Mouse (Mus musculus): ENCODE results near the gene Lamb3.
"Not testable (repeated sequence)": the region's sequence is repeated elsewhere in the genome, so short reads cannot be mapped to it uniquely, and the experiment has no call there.

The Lamb3 gene

GRCm38 (mm10) chr1:193274407-193275071 lies 67.0 kb downstream of the Lamb3 start:
- no peak for DNase-seq (ENCODE audit: low read depth, low spot score)

- no peak for DNase-seq (ENCODE audit: low read depth, low spot score)
Observed at GRCm38 (mm10) chr1:193278414-193279045, 71.0 kb downstream of the Lamb3 start.

- no peak for DNase-seq (ENCODE audit: low read depth, low spot score)
Observed at GRCm38 (mm10) chr1:193279492-193279891, 72.0 kb downstream of the Lamb3 start.

- DNase-seq (ENCODE audit: low read depth, low spot score): no peak
Observed at GRCm38 (mm10) chr1:193281344-193281743, 73.8 kb downstream of the Lamb3 start.

- DNase-seq (ENCODE audit: low read depth, low spot score): no peak
Observed at GRCm38 (mm10) chr1:193284228-193284779, 76.8 kb downstream of the Lamb3 start.

GRCm38 (mm10) chr1:193285766-193286325 lies 78.3 kb downstream of the Lamb3 start:
- DNase-seq (ENCODE audit: low read depth, low spot score): not testable (repeated sequence)

GRCm38 (mm10) chr1:193287578-193287977 lies 80.1 kb downstream of the Lamb3 start:
- DNase-seq (ENCODE audit: low read depth, low spot score): no peak

GRCm38 (mm10) chr1:193289076-193289475 lies 81.6 kb downstream of the Lamb3 start:
- no peak for DNase-seq (ENCODE audit: low read depth, low spot score)

- DNase-seq (ENCODE audit: low read depth, low spot score): no peak
Observed at GRCm38 (mm10) chr1:193289914-193290313, 82.4 kb downstream of the Lamb3 start.

GRCm38 (mm10) chr1:193290686-193291085 lies 83.2 kb downstream of the Lamb3 start:
- no peak for DNase-seq (ENCODE audit: low read depth, low spot score)

- no peak for DNase-seq (ENCODE audit: low read depth, low spot score)
Observed at GRCm38 (mm10) chr1:193293039-193293438, 85.5 kb downstream of the Lamb3 start.

- no peak for DNase-seq (ENCODE audit: low read depth, low spot score)
Observed at GRCm38 (mm10) chr1:193293926-193294325, 86.4 kb downstream of the Lamb3 start.

GRCm38 (mm10) chr1:193295920-193296319 lies 88.4 kb downstream of the Lamb3 start:
- no peak for DNase-seq (ENCODE audit: low read depth, low spot score)

GRCm38 (mm10) chr1:193298141-193298765 lies 90.8 kb downstream of the Lamb3 start:
- no peak for DNase-seq (ENCODE audit: low read depth, low spot score)

- DNase-seq (ENCODE audit: low read depth, low spot score): no peak
Observed at GRCm38 (mm10) chr1:193299995-193300394, 92.5 kb downstream of the Lamb3 start.

- DNase-seq (ENCODE audit: low read depth, low spot score): no peak
Observed at GRCm38 (mm10) chr1:193301216-193302092, 94.0 kb downstream of the Lamb3 start.

GRCm38 (mm10) chr1:193302093-193302405 lies 94.5 kb downstream of the Lamb3 start:
- DNase-seq (ENCODE audit: low read depth, low spot score): no peak

GRCm38 (mm10) chr1:193303096-193303495 lies 95.6 kb downstream of the Lamb3 start:
- DNase-seq (ENCODE audit: low read depth, low spot score): no peak

GRCm38 (mm10) chr1:193305386-193305785 lies 97.9 kb downstream of the Lamb3 start:
- no peak for DNase-seq (ENCODE audit: low read depth, low spot score)

- DNase-seq (ENCODE audit: low read depth, low spot score): no peak
Observed at GRCm38 (mm10) chr1:193306832-193307231, 99.3 kb downstream of the Lamb3 start.

GRCm38 (mm10) chr1:193309785-193310518 lies 102.5 kb downstream of the Lamb3 start:
- no peak for DNase-seq (ENCODE audit: low read depth, low spot score)
